Mouse (Mus musculus): ENCODE results near the gene Mapk12. TPM values are rescaled to one million over a fixed set of nuclear protein-coding genes. Genes with fewer than 3 reads are reported as not detected.

Gene Mapk12
- total and polyA plus RNA-seq, 3 experiments = 0.18 TPM; not detected in 2

DNA sequence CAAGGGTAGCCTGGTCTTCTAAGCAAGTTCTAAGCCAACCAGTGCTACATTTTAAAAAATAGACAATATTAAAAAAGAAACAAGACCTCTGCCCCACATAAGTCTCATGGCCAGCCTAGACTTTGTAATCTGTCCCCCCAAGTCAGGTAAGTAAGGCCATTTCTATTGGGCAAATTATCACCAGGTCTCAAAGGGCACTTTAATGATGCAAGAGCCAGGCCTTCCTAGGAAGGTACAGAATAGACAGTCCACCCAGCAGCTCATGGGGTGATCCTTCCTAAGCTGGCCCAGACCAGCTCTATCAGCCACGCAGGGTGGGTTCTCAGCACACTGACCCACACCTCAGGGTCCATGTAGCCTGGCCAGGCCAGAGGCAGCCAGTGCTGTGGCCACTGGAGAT, 56.6 kb downstream of the Mapk12 start:
- Histone ChIP-seq H3K4me3 (ENCODE audit: control insufficient read depth in 1 of 2, insufficient read depth in 1 of 2, low read depth in 2 of 2, low read length in 2 of 2) (no peak overlapping the region), H3K79me2 (ENCODE audit: control insufficient read depth, insufficient read depth, low read length, poor library complexity) (0 out of 2 replicates have a peak, but pooled peaks cover 2% of the 10 kb centered on the region), H3K27ac (ENCODE audit: control insufficient read depth, low read depth, low read length) (no peak overlapping the region), H3K9ac (ENCODE audit: control insufficient read depth, low read depth, low read length, poor library complexity, severe bottlenecking) (no peak overlapping the region), H3K27me3 (ENCODE audit: control insufficient read depth in 1 of 2, insufficient read depth in 2 of 2, low read length in 2 of 2) (no peaks in the 10 kb centered on the region), H3K4me1 (ENCODE audit: control insufficient read depth in 1 of 2, insufficient read depth in 2 of 2, low read length in 2 of 2) (peaks cover 0 to under 1% of the 10 kb centered on the region in 2 experiments; a peak in 1 of 4 replicates), H3K36me3 (ENCODE audit: control insufficient read depth in 1 of 2, insufficient read depth in 2 of 2, low read length in 2 of 2) (peaks cover under 1 to 7% of the 10 kb centered on the region in 2 experiments; a peak in 2 of 4 replicates), H3K9me3 (replicated peaks; ENCODE audit: insufficient read depth, low read length) (no peaks in the 10 kb centered on the region)
- DNase-seq (ENCODE audit: low read depth, low spot score) = no peak
- TF ChIP-seq JUND (IDR thresholded peaks at IDR 0.05; ENCODE audit: low read depth, low read length) (no peak), RCOR1 (IDR thresholded peaks at IDR 0.05; ENCODE audit: low read depth, low read length) (no peak), MXI1 (IDR thresholded peaks at IDR 0.05; ENCODE audit: low read depth, low read length) (no peak), NRF1 (IDR thresholded peaks at IDR 0.05; ENCODE audit: insufficient read depth, low read depth, low read length, poor library complexity, severe bottlenecking) (no peak), E2F4 (IDR thresholded peaks at IDR 0.05; ENCODE audit: borderline replicate concordance, low read depth, low read length) (no peak), SIN3A (IDR thresholded peaks at IDR 0.05; ENCODE audit: low read length) (no peak), MAX (IDR thresholded peaks at IDR 0.05; ENCODE audit: low read length) (no peak), ELF1 (IDR thresholded peaks at IDR 0.05; ENCODE audit: low read depth, low read length) (no peak), TBP (IDR thresholded peaks at IDR 0.05; ENCODE audit: low read depth, low read length) (no peak), TCF12 (IDR thresholded peaks at IDR 0.05; ENCODE audit: low read depth, low read length) (no peak), GABPA (IDR thresholded peaks at IDR 0.05; ENCODE audit: low read depth, low read length) (no peak), ZMIZ1 (IDR thresholded peaks at IDR 0.05; ENCODE audit: low read depth, low read length) (no peak), MYC (IDR thresholded peaks at IDR 0.05; ENCODE audit: low read depth, low read length) (no peak), POLR2A (IDR thresholded peaks at IDR 0.05; ENCODE audit: control insufficient read depth in 1 of 2, insufficient read depth in 1 of 2, low read depth in 1 of 2, low read length in 2 of 2, poor library complexity in 1 of 2) (no peak), SMC3 (IDR thresholded peaks at IDR 0.05; ENCODE audit: low read depth, low read length) (no peak), TAL1 (IDR thresholded peaks at IDR 0.05; ENCODE audit: low read length) (no peak)

Other genes starting within 250 kb of the Mapk12 start
- gene Ttll8, start 186.3 kb downstream of the Mapk12 start, total RNA-seq (2012; rRNA removed) = not detected in 2 replicates
- not detected for gene Ttll8, start 186.3 kb downstream of the Mapk12 start, polyA plus RNA-seq (2012; ENCODE audit: insufficient read depth in 1 of 2, insufficient read length in 2 of 2, low read depth in 1 of 2, low replicate concordance in 2 of 2, missing spikeins in 1 of 2)
- not detected in 2 replicates for gene Mlc1, start 161.7 kb downstream of the Mapk12 start, total RNA-seq (2012; rRNA removed)
- gene Mlc1, start 161.7 kb downstream of the Mapk12 start, polyA plus RNA-seq (2012; ENCODE audit: insufficient read depth in 1 of 2, insufficient read length in 2 of 2, low read depth in 1 of 2, low replicate concordance in 2 of 2, missing spikeins in 1 of 2) = not detected
- not detected in 2 replicates for gene Mov10l1, start 157.8 kb downstream of the Mapk12 start, total RNA-seq (2012; rRNA removed)
- gene Mov10l1, start 157.8 kb downstream of the Mapk12 start, polyA plus RNA-seq (2012; ENCODE audit: insufficient read depth in 1 of 2, insufficient read length in 2 of 2, low read depth in 1 of 2, low replicate concordance in 2 of 2, missing spikeins in 1 of 2) = not detected
- gene Panx2, start 81.0 kb downstream of the Mapk12 start, total RNA-seq (2012; rRNA removed) = not detected in 2 replicates
- gene Panx2, start 81.0 kb downstream of the Mapk12 start, polyA plus RNA-seq (2012; ENCODE audit: insufficient read depth in 1 of 2, insufficient read length in 2 of 2, low read depth in 1 of 2, low replicate concordance in 2 of 2, missing spikeins in 1 of 2) = not detected
- gene Trabd, start 65.6 kb downstream of the Mapk12 start, total RNA-seq (2012; rRNA removed) = 43.1 and 45.9 TPM in 2 replicates
- gene Trabd, start 65.6 kb downstream of the Mapk12 start, polyA plus RNA-seq (2012; ENCODE audit: insufficient read depth in 1 of 2, insufficient read length in 2 of 2, low read depth in 1 of 2, low replicate concordance in 2 of 2, missing spikeins in 1 of 2) = 10 to 100 TPM in 1 of 2 experiments, not detected in 1; 81.4 TPM
- 13.6 and 17.3 TPM in 2 replicates for gene Selenoo, start 51.6 kb downstream of the Mapk12 start, total RNA-seq (2012; rRNA removed)
- 10 to 100 TPM in 1 of 2 experiments, not detected in 1; 16.6 TPM for gene Selenoo, start 51.6 kb downstream of the Mapk12 start, polyA plus RNA-seq (2012; ENCODE audit: insufficient read depth in 1 of 2, insufficient read length in 2 of 2, low read depth in 1 of 2, low replicate concordance in 2 of 2, missing spikeins in 1 of 2)
- gene Tubgcp6, start 17.6 kb downstream of the Mapk12 start, total RNA-seq (2012; rRNA removed) = 14.4 and 17.5 TPM in 2 replicates
- 10 to 100 TPM in 1 of 2 experiments, not detected in 1; 25.3 TPM for gene Tubgcp6, start 17.6 kb downstream of the Mapk12 start, polyA plus RNA-seq (2012; ENCODE audit: insufficient read depth in 1 of 2, insufficient read length in 2 of 2, low read depth in 1 of 2, low replicate concordance in 2 of 2, missing spikeins in 1 of 2)
- 17.9 and 23.3 TPM in 2 replicates for gene Hdac10, start 12.0 kb downstream of the Mapk12 start, total RNA-seq (2012; rRNA removed)
- 10 to 100 TPM in 1 of 2 experiments, not detected in 1; 26.6 TPM for gene Hdac10, start 12.0 kb downstream of the Mapk12 start, polyA plus RNA-seq (2012; ENCODE audit: insufficient read depth in 1 of 2, insufficient read length in 2 of 2, low read depth in 1 of 2, low replicate concordance in 2 of 2, missing spikeins in 1 of 2)
- 0.04 and 0.16 TPM in 2 replicates for gene Mapk11, start 8.9 kb upstream of the Mapk12 start, total RNA-seq (2012; rRNA removed)
- gene Mapk11, start 8.9 kb upstream of the Mapk12 start, polyA plus RNA-seq (2012; ENCODE audit: insufficient read depth in 1 of 2, insufficient read length in 2 of 2, low read depth in 1 of 2, low replicate concordance in 2 of 2, missing spikeins in 1 of 2) = under 1 TPM in 1 of 2 experiments, not detected in 1; 0.04 TPM
- 0.10 and 0.19 TPM in 2 replicates for gene Plxnb2, start 40.1 kb upstream of the Mapk12 start, total RNA-seq (2012; rRNA removed)
- gene Plxnb2, start 40.1 kb upstream of the Mapk12 start, polyA plus RNA-seq (2012; ENCODE audit: insufficient read depth in 1 of 2, insufficient read length in 2 of 2, low read depth in 1 of 2, low replicate concordance in 2 of 2, missing spikeins in 1 of 2) = under 1 TPM in 1 of 2 experiments, not detected in 1; 0.17 TPM
- 4.6 and 6.1 TPM in 2 replicates for gene Dennd6b, start 55.8 kb upstream of the Mapk12 start, total RNA-seq (2012; rRNA removed)
- 10 to 100 TPM in 1 of 2 experiments, not detected in 1; 11.4 TPM for gene Dennd6b, start 55.8 kb upstream of the Mapk12 start, polyA plus RNA-seq (2012; ENCODE audit: insufficient read depth in 1 of 2, insufficient read length in 2 of 2, low read depth in 1 of 2, low replicate concordance in 2 of 2, missing spikeins in 1 of 2)
- gene Ppp6r2, start 70.8 kb upstream of the Mapk12 start, total RNA-seq (2012; rRNA removed) = 13.5 and 15.5 TPM in 2 replicates
- gene Ppp6r2, start 70.8 kb upstream of the Mapk12 start, polyA plus RNA-seq (2012; ENCODE audit: insufficient read depth in 1 of 2, insufficient read length in 2 of 2, low read depth in 1 of 2, low replicate concordance in 2 of 2, missing spikeins in 1 of 2) = 10 to 100 TPM in 1 of 2 experiments, not detected in 1; 23.2 TPM
- gene Sbf1, start 174.6 kb upstream of the Mapk12 start, total RNA-seq (2012; rRNA removed) = 80.4 and 84.6 TPM in 2 replicates
- 100 to 1,000 TPM in 1 of 2 experiments, not detected in 1; 147 TPM for gene Sbf1, start 174.6 kb upstream of the Mapk12 start, polyA plus RNA-seq (2012; ENCODE audit: insufficient read depth in 1 of 2, insufficient read length in 2 of 2, low read depth in 1 of 2, low replicate concordance in 2 of 2, missing spikeins in 1 of 2)
- 1.4 and 7.1 TPM in 2 replicates for gene Adm2, start 182.0 kb upstream of the Mapk12 start, total RNA-seq (2012; rRNA removed)
- 10 to 100 TPM in 1 of 2 experiments, not detected in 1; 18.2 TPM for gene Adm2, start 182.0 kb upstream of the Mapk12 start, polyA plus RNA-seq (2012; ENCODE audit: insufficient read depth in 1 of 2, insufficient read length in 2 of 2, low read depth in 1 of 2, low replicate concordance in 2 of 2, missing spikeins in 1 of 2)
- gene Miox, start 193.7 kb upstream of the Mapk12 start, total RNA-seq (2012; rRNA removed) = not detected in 2 replicates
- gene Miox, start 193.7 kb upstream of the Mapk12 start, polyA plus RNA-seq (2012; ENCODE audit: insufficient read depth in 1 of 2, insufficient read length in 2 of 2, low read depth in 1 of 2, low replicate concordance in 2 of 2, missing spikeins in 1 of 2) = not detected
- 14.5 and 14.7 TPM in 2 replicates for gene Lmf2, start 215.0 kb upstream of the Mapk12 start, total RNA-seq (2012; rRNA removed)
- 10 to 100 TPM in 1 of 2 experiments, not detected in 1; 52.0 TPM for gene Lmf2, start 215.0 kb upstream of the Mapk12 start, polyA plus RNA-seq (2012; ENCODE audit: insufficient read depth in 1 of 2, insufficient read length in 2 of 2, low read depth in 1 of 2, low replicate concordance in 2 of 2, missing spikeins in 1 of 2)
- 126 and 137 TPM in 2 replicates for gene Ncaph2, start 215.0 kb upstream of the Mapk12 start, total RNA-seq (2012; rRNA removed)
- 100 to 1,000 TPM; 160 to 165 TPM for gene Ncaph2, start 215.0 kb upstream of the Mapk12 start, polyA plus RNA-seq (2012; ENCODE audit: insufficient read depth in 1 of 2, insufficient read length in 2 of 2, low read depth in 1 of 2, low replicate concordance in 2 of 2, missing spikeins in 1 of 2)
- 50.2 and 58.9 TPM in 2 replicates for gene Sco2, start 233.1 kb upstream of the Mapk12 start, total RNA-seq (2012; rRNA removed)
- 10 to 100 TPM in 1 of 2 experiments, not detected in 1; 34.6 TPM for gene Sco2, start 233.1 kb upstream of the Mapk12 start, polyA plus RNA-seq (2012; ENCODE audit: insufficient read depth in 1 of 2, insufficient read length in 2 of 2, low read depth in 1 of 2, low replicate concordance in 2 of 2, missing spikeins in 1 of 2)
- 0.92 and 1.5 TPM in 2 replicates for gene Tymp, start 236.3 kb upstream of the Mapk12 start, total RNA-seq (2012; rRNA removed)
- 1 to 10 TPM in 1 of 2 experiments, not detected in 1; 2.0 TPM for gene Tymp, start 236.3 kb upstream of the Mapk12 start, polyA plus RNA-seq (2012; ENCODE audit: insufficient read depth in 1 of 2, insufficient read length in 2 of 2, low read depth in 1 of 2, low replicate concordance in 2 of 2, missing spikeins in 1 of 2)
- gene Odf3b, start 238.6 kb upstream of the Mapk12 start, total RNA-seq (2012; rRNA removed) = not detected in 2 replicates
- gene Odf3b, start 238.6 kb upstream of the Mapk12 start, polyA plus RNA-seq (2012; ENCODE audit: insufficient read depth in 1 of 2, insufficient read length in 2 of 2, low read depth in 1 of 2, low replicate concordance in 2 of 2, missing spikeins in 1 of 2) = not detected
- gene Klhdc7b, start 244.2 kb upstream of the Mapk12 start, total RNA-seq (2012; rRNA removed) = not detected in 2 replicates
- under 1 TPM in 1 of 2 experiments, not detected in 1; 0.01 TPM for gene Klhdc7b, start 244.2 kb upstream of the Mapk12 start, polyA plus RNA-seq (2012; ENCODE audit: insufficient read depth in 1 of 2, insufficient read length in 2 of 2, low read depth in 1 of 2, low replicate concordance in 2 of 2, missing spikeins in 1 of 2)

All from MEL (cell line).